10 mouse cellular contexts compared by ENCODE assay signal in the genomic region with DNA sequence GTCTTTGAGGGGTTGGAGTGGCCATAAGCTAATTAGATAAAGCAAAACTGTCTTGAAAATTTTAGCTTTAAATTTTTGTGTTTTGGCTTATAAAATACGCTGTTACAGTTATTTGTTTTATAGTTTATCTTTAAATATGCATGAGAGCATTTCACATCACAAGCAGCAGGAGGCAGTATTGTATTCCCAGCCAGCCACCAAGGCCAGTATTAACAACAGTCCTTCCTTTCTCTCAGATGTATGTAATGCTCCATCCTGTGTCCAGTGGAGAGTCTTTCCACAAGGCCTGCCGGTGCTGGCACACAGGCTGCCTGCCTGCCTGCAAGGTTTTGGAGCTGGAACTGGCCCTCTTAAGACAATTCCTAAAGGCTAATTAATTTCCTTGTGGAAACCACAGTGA. TPM values are rescaled to one million over a fixed set of nuclear protein-coding genes. Genes with fewer than 3 reads are reported as not detected.
DNase-seq lines count a peak whose midpoint lies in the region; ATAC-seq and TF ChIP-seq lines count a peak whose summit lies in the region.
"Had no signal": no experiment of that assay in that cellular context is flagged by ENCODE, and none has a peak within 500 bp of the region (broad histone marks: within the 10 kb centered on the region; RNA-seq: fewer than 3 reads in every experiment).

No protein-coding gene starts in this region.

- no peak overlapping the region for H3K4me2 ChIP-seq in forebrain, embryonic 12.5 days
- H3K4me2 ChIP-seq in forebrain, embryonic 15.5 days (replicated peaks), result no peak overlapping the region
- H3K4me2 ChIP-seq in midbrain, embryonic 15.5 days, result no peak overlapping the region
- H3K4me2 ChIP-seq: forebrain, embryonic 13.5 days; limb, embryonic 12.5 days had no signal

- no peak for TF ChIP-seq POLR2A in small intestine, adult 2 months (IDR thresholded peaks at IDR 0.05; ENCODE audit: low read depth, low read length)

- WGBS in forebrain, embryonic 12.5 days, result 50% methylated on average over 2 of the region's 2 CpGs
- WGBS in forebrain, embryonic 15.5 days, result 40% methylated on average over 2 of the region's 2 CpGs
- 59% methylated on average over 2 of the region's 2 CpGs for WGBS in midbrain, embryonic 10.5 days
- WGBS in midbrain, embryonic 15.5 days, result 59% methylated on average over 2 of the region's 2 CpGs
- 50% methylated on average over 2 of the region's 2 CpGs for whole genome bisulfite sequencing in small intestine, adult 2 months

- no peak overlapping the region for H3K27ac ChIP-seq in forebrain, embryonic 12.5 days
- no peak overlapping the region for H3K27ac ChIP-seq in forebrain, embryonic 15.5 days (replicated peaks)
- no peak overlapping the region for H3K27ac ChIP-seq in midbrain, embryonic 10.5 days (replicated peaks)
- H3K27ac ChIP-seq in midbrain, embryonic 15.5 days, result no peak overlapping the region
- H3K27ac ChIP-seq in small intestine, adult 2 months (ENCODE audit: insufficient read depth, low read depth, low read length), result no peak overlapping the region
- H3K27ac ChIP-seq: forebrain, embryonic 13.5 days; limb, embryonic 12.5 days had no signal

- H3K27me3 ChIP-seq in forebrain, embryonic 12.5 days, result no peaks in the 10 kb centered on the region
- H3K27me3 ChIP-seq in forebrain, embryonic 15.5 days, result no peaks in the 10 kb centered on the region
- H3K27me3 ChIP-seq in midbrain, embryonic 10.5 days (ENCODE audit: low read depth, poor library complexity, severe bottlenecking), result no peaks in the 10 kb centered on the region
- no peaks in the 10 kb centered on the region for H3K27me3 ChIP-seq in midbrain, embryonic 15.5 days (replicated peaks)
- H3K27me3 ChIP-seq in small intestine, adult 2 months (ENCODE audit: control insufficient read depth, insufficient read depth, low read length), result no peaks in the 10 kb centered on the region
- H3K27me3 ChIP-seq: forebrain, embryonic 13.5 days; limb, embryonic 12.5 days had no signal

- peaks cover 49% of the 10 kb centered on the region for H3K36me3 ChIP-seq in forebrain, embryonic 12.5 days (replicated peaks)
- H3K36me3 ChIP-seq in forebrain, embryonic 15.5 days, result peaks cover 35% of the 10 kb centered on the region
- H3K36me3 ChIP-seq in midbrain, embryonic 10.5 days, result peaks cover 41% of the 10 kb centered on the region
- peaks cover 25% of the 10 kb centered on the region; the same call in 1 of the 2 replicates for H3K36me3 ChIP-seq in midbrain, embryonic 15.5 days (replicated peaks)
- H3K36me3 ChIP-seq in small intestine, adult 2 months (ENCODE audit: control insufficient read depth, insufficient read depth, low read length), result peaks cover 34% of the 10 kb centered on the region

- peak; percentile 18 for DNase-seq in midbrain, embryonic 10.5 days (ENCODE audit: low spot score)
- DNase-seq in embryo, embryonic 10.5 days (ENCODE audit: low spot score), result peak; percentile 45
- no peak for DNase-seq in adrenal gland, postnatal 25 days
- DNase-seq in kidney, adult 8-10 months, result no peak

- no peaks in the 10 kb centered on the region for H3K9me3 ChIP-seq in forebrain, embryonic 12.5 days
- H3K9me3 ChIP-seq in forebrain, embryonic 15.5 days, result no peaks in the 10 kb centered on the region
- H3K9me3 ChIP-seq in midbrain, embryonic 10.5 days (replicated peaks), result no peaks in the 10 kb centered on the region
- no peaks in the 10 kb centered on the region for H3K9me3 ChIP-seq in midbrain, embryonic 15.5 days
- H3K9me3 ChIP-seq: forebrain, embryonic 13.5 days; limb, embryonic 12.5 days had no signal

- H3K4me3 ChIP-seq in forebrain, embryonic 12.5 days (replicated peaks), result no peak overlapping the region
- H3K4me3 ChIP-seq in forebrain, embryonic 15.5 days, result no peak overlapping the region
- H3K4me3 ChIP-seq in midbrain, embryonic 10.5 days, result no peak overlapping the region
- H3K4me3 ChIP-seq in midbrain, embryonic 15.5 days, result no peak overlapping the region
- H3K4me3 ChIP-seq in small intestine, adult 2 months (ENCODE audit: low read depth, low read length), result no peak overlapping the region
- H3K4me3 ChIP-seq: forebrain, embryonic 13.5 days; limb, embryonic 12.5 days had no signal

- H3K4me1 ChIP-seq in forebrain, embryonic 12.5 days, result no peaks in the 10 kb centered on the region
- no peaks in the 10 kb centered on the region for H3K4me1 ChIP-seq in forebrain, embryonic 15.5 days
- H3K4me1 ChIP-seq in midbrain, embryonic 10.5 days, result no peaks in the 10 kb centered on the region
- no peaks in the 10 kb centered on the region for H3K4me1 ChIP-seq in midbrain, embryonic 15.5 days
- H3K4me1 ChIP-seq in small intestine, adult 2 months (ENCODE audit: control insufficient read depth, insufficient read depth, insufficient read length, low read length), result no peaks in the 10 kb centered on the region
- H3K4me1 ChIP-seq: forebrain, embryonic 13.5 days had no signal

- TF ChIP-seq CTCF in small intestine, adult 2 months (IDR thresholded peaks at IDR 0.05; ENCODE audit: extremely low read depth, insufficient read length, insufficient replicate concordance, low read depth, low read length), result peak; percentile 32; the same call in 1 of the 2 replicates

- ATAC-seq in forebrain, embryonic 12.5 days (ENCODE audit: low FRiP score), result 0 out of 2 replicates have a peak, but pooled peaks have one; percentile 30
- ATAC-seq in forebrain, embryonic 15.5 days (replicated peaks), result no peak
- no peak for ATAC-seq in midbrain, embryonic 15.5 days (replicated peaks)
- ATAC-seq: forebrain, embryonic 13.5 days had no signal

- H3K9ac ChIP-seq in forebrain, embryonic 12.5 days, result no peak overlapping the region
- H3K9ac ChIP-seq in forebrain, embryonic 15.5 days (replicated peaks), result no peak overlapping the region
- no peak overlapping the region for H3K9ac ChIP-seq in midbrain, embryonic 15.5 days
- H3K9ac ChIP-seq: forebrain, embryonic 13.5 days; limb, embryonic 12.5 days had no signal

RNA-seq across cellular contexts. Expression of a gene that starts 26.7 kb away (rescaled TPM):
- 51.0 and 53.9 TPM in 2 replicates for polyA plus RNA-seq in forebrain, embryonic 12.5 days (2016; fragmentation: Nextera tagmentation; extraction: Ambion mirVana)
- 71.2 and 77.1 TPM in 2 replicates for polyA plus RNA-seq in forebrain, embryonic 15.5 days (2015; fragmentation: Nextera tagmentation; extraction: Ambion mirVana)
- 27.2 and 30.8 TPM in 2 replicates for polyA plus RNA-seq in midbrain, embryonic 10.5 days (2016; fragmentation: Nextera tagmentation; extraction: Ambion mirVana)
- 73.9 and 89.0 TPM in 2 replicates for polyA plus RNA-seq in midbrain, embryonic 15.5 days (2015; fragmentation: Nextera tagmentation; extraction: Ambion mirVana)
- 7.6 and 14.3 TPM in 2 replicates for polyA plus RNA-seq in small intestine, adult 2 months (2012; rRNA removed)
- total RNA-seq in adrenal gland, postnatal 25 days (2021), result 42.7 and 44.2 TPM in 2 replicates

RNA-seq across cellular contexts. Expression of a gene that starts 29.0 kb away (rescaled TPM):
- polyA plus RNA-seq in forebrain, embryonic 12.5 days (2016; fragmentation: Nextera tagmentation; extraction: Ambion mirVana), result 20.4 and 22.6 TPM in 2 replicates
- 18.1 and 18.3 TPM in 2 replicates for polyA plus RNA-seq in forebrain, embryonic 15.5 days (2015; fragmentation: Nextera tagmentation; extraction: Ambion mirVana)
- 15.6 and 17.4 TPM in 2 replicates for polyA plus RNA-seq in midbrain, embryonic 10.5 days (2016; fragmentation: Nextera tagmentation; extraction: Ambion mirVana)
- polyA plus RNA-seq in midbrain, embryonic 15.5 days (2015; fragmentation: Nextera tagmentation; extraction: Ambion mirVana), result 17.1 and 17.8 TPM in 2 replicates
- polyA plus RNA-seq in small intestine, adult 2 months (2012; rRNA removed), result 34.9 and 38.3 TPM in 2 replicates
- total RNA-seq in adrenal gland, postnatal 25 days (2021), result 17.8 and 21.8 TPM in 2 replicates

Comparison
In these comparisons a context has a peak if more than half of its experiments do, and no peak if none do; other contexts are left out.
1. DNase-seq: peak in midbrain, embryonic 10.5 days (single experiment) and embryo, embryonic 10.5 days (single experiment); none in adrenal gland, postnatal 25 days (single experiment) and kidney, adult 8-10 months (0 of 2).